Comparison of ENCODE assay signal across 19 mouse cellular contexts in the genomic region with DNA sequence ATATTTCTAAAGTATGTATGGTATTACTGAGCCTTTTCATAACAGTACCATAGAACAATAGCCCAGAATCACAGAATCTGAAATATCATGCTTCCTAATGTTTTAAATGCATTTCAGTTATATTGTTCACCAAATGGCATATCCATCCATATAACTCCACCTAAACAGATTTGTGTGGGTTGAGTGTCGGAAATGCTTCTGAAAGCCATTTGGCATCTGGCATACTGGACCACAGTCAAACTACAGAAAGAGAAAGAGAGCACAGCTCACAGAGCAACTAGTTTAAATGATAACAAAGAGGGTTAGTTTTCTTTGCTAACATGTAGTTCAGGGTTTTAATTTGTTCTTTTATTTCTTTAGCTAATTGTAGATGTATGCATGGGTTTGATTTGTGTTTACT. TPM values are rescaled to one million over a fixed set of nuclear protein-coding genes. Genes with fewer than 3 reads are reported as not detected.
"Had no signal": no experiment of that assay in that cellular context is flagged by ENCODE, and none has a peak within 500 bp of the region (broad histone marks: within the 10 kb centered on the region; RNA-seq: fewer than 3 reads in every experiment).

No protein-coding gene starts in this region.

- H3K9ac ChIP-seq: intestine, embryonic 15.5 days; liver, embryonic 13.5 days; neural tube, embryonic 12.5 days; neural tube, embryonic 15.5 days had no signal

- H3K9me3 ChIP-seq: intestine, embryonic 15.5 days; liver, embryonic 13.5 days; neural tube, embryonic 12.5 days; neural tube, embryonic 15.5 days had no signal

- H3K4me1 ChIP-seq: intestine, embryonic 15.5 days; liver, embryonic 13.5 days; neural tube, embryonic 12.5 days had no signal

- H3K4me3 ChIP-seq: intestine, embryonic 15.5 days; liver, embryonic 13.5 days; neural tube, embryonic 12.5 days; neural tube, embryonic 15.5 days had no signal

- H3K36me3 ChIP-seq: intestine, embryonic 15.5 days; liver, embryonic 13.5 days; neural tube, embryonic 12.5 days; neural tube, embryonic 15.5 days had no signal

- H3K4me2 ChIP-seq: intestine, embryonic 15.5 days; liver, embryonic 13.5 days; midbrain, embryonic 11.5 days; neural tube, embryonic 12.5 days; neural tube, embryonic 15.5 days had no signal

- ATAC-seq: intestine, embryonic 15.5 days had no signal

- H3K27ac ChIP-seq: intestine, embryonic 15.5 days; liver, embryonic 13.5 days; neural tube, embryonic 12.5 days; neural tube, embryonic 15.5 days had no signal

- H3K27me3 ChIP-seq: intestine, embryonic 15.5 days; liver, embryonic 13.5 days; neural tube, embryonic 12.5 days; neural tube, embryonic 15.5 days had no signal

- DNase-seq: kidney, adult 11 months; kidney, adult 9 months; kidney, postnatal 14 days; kidney, postnatal 4 days; liver, embryonic 13.5 days; lung, adult 2 months; lung, postnatal 14 days; lung, postnatal 4 days; midbrain, embryonic 14.5 days; right cerebral cortex, postnatal 25 days; thymus, adult 2 months; thymus, postnatal 14 days; thymus, postnatal 4 days had no signal

RNA-seq across cellular contexts. Expression of a gene that starts 57.0 kb away (rescaled TPM):
- total RNA-seq: megakaryocyte progenitor cell, adult 5-6 weeks; megakaryocyte-erythroid progenitor cell, adult 5-6 weeks had no signal
